ENCODE assay signal across 23 mouse cellular contexts in genomic region chr3:157699961-157700360, GRCm38 (mm10).
DNase-seq lines count a peak whose midpoint lies in the region; ATAC-seq and TF ChIP-seq lines count a peak whose summit lies in the region.
"Had no signal": no experiment of that assay in that cellular context is flagged by ENCODE, and none has a peak within 500 bp of the region (broad histone marks: within the 10 kb centered on the region; RNA-seq: fewer than 3 reads in every experiment).

No protein-coding gene starts in this region.

- no peak for DNase-seq in kidney, adult 2 months
- peak; percentile 12 for DNase-seq in lung, postnatal 25 days (ENCODE audit: low spot score)
- DNase-seq in lung, adult 2 months: no peak
- DNase-seq: adrenal gland, adult 2 months; cerebellum, adult 11-12 months; cerebellum, adult 9-10 months; cerebellum, postnatal 25 days; gastrocnemius, postnatal 10 days; heart, adult 2 months had no signal

- peak overlapping the region; percentile 52; the same call in 1 of the 2 replicates for H3K27ac ChIP-seq in kidney, adult 2 months (ENCODE audit: insufficient read depth, low read depth, low read length)
- H3K27ac ChIP-seq in kidney, embryonic 16.5 days (ENCODE audit: low read length): no peak overlapping the region
- H3K27ac ChIP-seq: embryonic facial prominence, embryonic 10.5 days; forebrain, embryonic 10.5 days; heart, adult 2 months; heart, embryonic 15.5 days; hindbrain, embryonic 10.5 days; hindbrain, embryonic 14.5 days had no signal

- H3K4me2 ChIP-seq in kidney, embryonic 16.5 days (replicated peaks; ENCODE audit: low read depth, low read length): no peak overlapping the region
- H3K4me2 ChIP-seq: heart, embryonic 11.5 days; heart, embryonic 15.5 days; hindbrain, embryonic 14.5 days had no signal

- H3K9me3 ChIP-seq in kidney, embryonic 16.5 days (ENCODE audit: low read length): no peaks in the 10 kb centered on the region
- H3K9me3 ChIP-seq: embryonic facial prominence, embryonic 10.5 days; forebrain, embryonic 10.5 days; heart, embryonic 15.5 days; hindbrain, embryonic 10.5 days had no signal

- peaks cover 3% of the 10 kb centered on the region; the same call in 1 of the 2 replicates for H3K4me1 ChIP-seq in kidney, adult 2 months (ENCODE audit: control insufficient read depth, insufficient read depth, low read length)
- H3K4me1 ChIP-seq in kidney, embryonic 16.5 days (ENCODE audit: insufficient read depth, low read length): no peaks in the 10 kb centered on the region
- H3K4me1 ChIP-seq in lung, adult 2 months (ENCODE audit: control insufficient read depth, insufficient read depth, low read length): no peaks in the 10 kb centered on the region
- H3K4me1 ChIP-seq: embryonic facial prominence, embryonic 10.5 days; forebrain, embryonic 10.5 days; heart, embryonic 15.5 days; hindbrain, embryonic 10.5 days had no signal

- no peak for TF ChIP-seq POLR2A in kidney, adult 2 months (IDR thresholded peaks at IDR 0.05; ENCODE audit: low read depth, low read length)
- no peak for TF ChIP-seq POLR2A in lung, adult 2 months (IDR thresholded peaks at IDR 0.05; ENCODE audit: borderline replicate concordance, extremely low read depth, low read depth, low read length)

- H3K27me3 ChIP-seq in kidney, adult 2 months (replicated peaks; ENCODE audit: control insufficient read depth, insufficient read depth, low read length): no peaks in the 10 kb centered on the region
- no peaks in the 10 kb centered on the region for H3K27me3 ChIP-seq in kidney, embryonic 16.5 days (ENCODE audit: insufficient read depth, low read length)
- H3K27me3 ChIP-seq: CH12.LX; heart, embryonic 15.5 days; Patski had no signal

- no peak for TF ChIP-seq CTCF in kidney, adult 2 months (conservative IDR thresholded peaks at IDR 0.05; ENCODE audit: insufficient read depth, insufficient read length, low read depth, low read length)
- no peak for TF ChIP-seq CTCF in lung, adult 2 months (IDR thresholded peaks at IDR 0.05; ENCODE audit: insufficient read depth, low read length)

- H3K36me3 ChIP-seq in kidney, adult 2 months (ENCODE audit: control insufficient read depth, insufficient read depth, low read length): no peaks in the 10 kb centered on the region
- H3K36me3 ChIP-seq in kidney, embryonic 16.5 days (ENCODE audit: insufficient read depth, low read length): no peaks in the 10 kb centered on the region
- H3K36me3 ChIP-seq: embryonic facial prominence, embryonic 10.5 days; forebrain, embryonic 10.5 days; heart, embryonic 15.5 days; hindbrain, embryonic 10.5 days had no signal

- no peak overlapping the region for H3K9ac ChIP-seq in kidney, embryonic 16.5 days (replicated peaks; ENCODE audit: low read length)
- H3K9ac ChIP-seq: heart, embryonic 15.5 days; hindbrain, embryonic 14.5 days had no signal

- H3K4me3 ChIP-seq in kidney, adult 2 months (ENCODE audit: insufficient read depth, low read depth, low read length): no peak overlapping the region
- H3K4me3 ChIP-seq in kidney, embryonic 16.5 days (ENCODE audit: low read length): no peak overlapping the region
- H3K4me3 ChIP-seq in lung, adult 2 months (replicated peaks; ENCODE audit: extremely low read depth, low read depth, low read length): no peak overlapping the region
- H3K4me3 ChIP-seq: embryonic facial prominence, embryonic 10.5 days; erythroblast, embryonic 14.5 days; forebrain, embryonic 10.5 days; heart, adult 2 months; heart, embryonic 15.5 days; hindbrain, embryonic 10.5 days had no signal

- no peak for ATAC-seq in kidney, embryonic 16.5 days (ENCODE audit: low FRiP score, low TSS enrichment)
- peak; percentile 24; the same call in 1 of the 2 replicates for ATAC-seq in megakaryocyte, adult 5-6 weeks (ENCODE audit: poor library complexity, severe bottlenecking)
- ATAC-seq in frontal cortex, adult (ENCODE audit: low TSS enrichment): no peak
- ATAC-seq: activated CD4-positive, CD25-positive, alpha-beta regulatory T cell, adult 4 months; forebrain, embryonic 14.5 days; Patski had no signal
